Mouse (Mus musculus) liver, embryonic 14.5 days (tissue): Measurements from ENCODE around the gene Sesn1.

ENCODE experiments used
- CTCF ChIP-seq: IDR thresholded peaks from 2 replicates; pipeline ENCODE4 v1.5.1; 2016; ENCODE audit warnings: antibody characterized with exemption, low read depth, control low read depth
- EP300 ChIP-seq: IDR thresholded peaks from 2 replicates; pipeline ENCODE4 v1.6.1; 2016; ENCODE audit warnings: antibody characterized with exemption, low read depth

- TF ChIP-seq CTCF = no peak
- no peak for TF ChIP-seq EP300
Measured at GRCm38 (mm10) chr10:41934633-41935475, 125.1 kb downstream of the Sesn1 start.
